Mouse (Mus musculus) MN1 (cell line): ENCODE results near the gene Mrpl45.

Experiments
- DNase-seq: peaks from one replicate; pipeline ENCODE4 v3.0.0-alpha.2; 2016; ENCODE audit warnings: low spot score

Gene Mrpl45

GRCm38 (mm10) chr11:97363644-97363995 is 48.1 kb downstream of the Mrpl45 start:
- no peak for DNase-seq

DNA sequence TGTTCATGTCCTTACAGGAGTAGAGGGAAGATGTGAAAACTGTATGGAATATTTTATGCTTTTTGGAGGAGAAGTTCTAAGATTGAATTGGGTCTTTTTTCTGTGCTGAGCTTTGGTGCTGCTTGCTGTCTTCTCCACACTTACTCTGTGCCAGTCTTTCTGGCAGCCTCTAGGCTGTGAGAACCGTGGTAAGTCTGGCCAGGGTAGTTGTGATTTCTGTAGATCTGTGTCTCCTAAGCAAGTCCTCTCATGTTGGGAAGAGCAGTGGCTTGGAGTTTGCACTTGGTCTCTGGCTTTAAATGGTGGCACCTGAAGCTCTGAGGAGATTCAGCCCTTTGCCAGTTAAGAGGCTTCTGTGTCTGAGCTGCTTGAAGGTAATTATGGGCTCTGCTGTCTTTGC is 50.0 kb downstream of the Mrpl45 start:
- DNase-seq, result no peak

DNA sequence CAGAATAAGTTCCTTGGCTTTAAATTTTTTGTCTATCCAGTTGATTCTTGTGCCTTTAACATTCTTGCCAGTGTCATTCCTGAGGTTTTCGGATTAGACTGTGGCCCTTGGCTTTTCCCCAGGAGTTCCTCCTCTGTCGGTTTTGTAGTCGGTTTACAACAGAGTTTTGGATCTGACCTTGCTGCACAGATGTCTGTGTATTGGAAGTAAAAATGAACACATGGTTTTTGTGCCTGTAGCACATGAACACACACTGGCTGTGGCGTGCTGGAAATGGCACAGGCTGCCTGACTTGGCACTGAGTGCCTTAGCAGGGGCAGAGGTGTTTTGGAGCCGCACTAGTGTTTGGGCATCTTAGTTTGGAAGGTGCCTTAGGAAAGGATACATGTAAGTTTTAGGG is 53.0 kb downstream of the Mrpl45 start:
- no peak for DNase-seq

DNA sequence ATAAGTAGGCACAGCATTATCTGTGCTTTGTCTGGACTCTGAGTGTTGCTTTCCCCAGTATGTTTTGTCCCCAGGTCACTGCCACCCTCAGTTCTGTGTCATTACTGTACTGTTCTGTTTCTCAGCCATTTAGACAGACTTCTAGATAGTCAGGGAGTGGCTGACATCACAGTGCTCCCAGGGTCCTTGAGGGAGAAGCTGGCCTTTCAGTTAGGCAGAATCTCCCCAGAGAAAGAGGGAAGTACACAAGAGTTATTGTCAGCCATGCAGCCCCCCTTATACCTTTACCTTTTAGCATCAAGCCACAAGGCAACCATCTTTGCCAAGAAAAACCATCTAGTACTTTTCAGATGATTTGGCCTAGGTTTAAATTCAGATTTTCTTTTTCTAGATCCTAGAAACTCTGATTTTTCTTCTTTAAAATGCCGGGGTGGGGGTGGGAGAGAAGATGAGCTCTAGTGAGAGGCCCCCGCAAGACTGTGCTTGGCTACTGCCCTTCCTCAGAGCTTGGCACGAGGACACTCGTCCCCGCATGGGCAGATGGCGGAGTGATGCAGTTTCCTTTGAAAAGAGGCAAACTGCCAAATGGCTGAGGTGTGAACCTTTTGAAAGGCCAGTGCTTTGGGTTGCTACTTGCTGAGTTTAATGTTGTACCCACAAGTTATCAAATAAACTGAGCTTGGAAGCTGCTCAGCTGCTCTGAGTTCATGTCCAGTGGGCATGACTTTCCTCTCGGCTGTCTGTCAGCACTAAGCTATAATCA is 55.0 kb downstream of the Mrpl45 start:
- no peak for DNase-seq

DNA sequence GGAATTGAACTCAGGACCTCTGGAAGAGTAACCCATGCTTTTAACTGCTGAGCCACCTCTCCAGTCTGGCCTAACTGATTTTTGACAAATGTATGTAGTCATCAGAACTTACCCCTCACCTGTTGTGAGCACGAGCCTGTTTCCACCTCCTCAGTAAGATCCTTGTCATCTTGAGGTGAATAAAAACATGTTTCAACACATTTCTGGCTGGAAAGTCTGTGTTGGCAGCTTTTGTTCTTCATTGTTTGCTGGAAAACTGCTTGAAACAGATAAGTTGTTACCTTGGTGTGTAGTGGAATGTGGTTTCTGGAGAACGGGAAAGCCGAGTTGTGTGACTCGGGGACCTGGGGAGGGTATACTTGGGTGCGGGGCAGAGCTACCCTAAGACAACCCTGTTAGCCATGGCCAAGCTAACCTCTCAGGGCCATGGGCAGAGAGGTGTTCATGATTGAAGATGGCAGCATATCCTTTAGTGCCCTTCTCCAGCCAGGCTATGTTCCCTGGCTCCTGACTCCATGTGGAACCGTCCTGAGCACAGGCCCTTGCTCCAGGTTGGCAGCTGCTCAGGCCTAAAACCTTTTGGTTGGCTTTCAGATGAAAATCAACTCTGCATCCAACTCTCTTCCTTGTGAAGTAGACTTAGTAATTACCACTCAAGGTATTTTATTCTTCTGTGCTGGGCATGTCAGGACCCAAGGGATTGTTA is 56.8 kb downstream of the Mrpl45 start:
- DNase-seq, result no peak

GRCm38 (mm10) chr11:97373402-97373801 is 57.9 kb downstream of the Mrpl45 start:
- DNase-seq, result no peak
